Mouse (Mus musculus) kidney, adult 9 months (tissue): ENCODE results near the gene Traf2.

Experiments
- DNase-seq: peaks from one replicate; pipeline ENCODE4 v3.0.0; 2022

Traf2 gene

DNA sequence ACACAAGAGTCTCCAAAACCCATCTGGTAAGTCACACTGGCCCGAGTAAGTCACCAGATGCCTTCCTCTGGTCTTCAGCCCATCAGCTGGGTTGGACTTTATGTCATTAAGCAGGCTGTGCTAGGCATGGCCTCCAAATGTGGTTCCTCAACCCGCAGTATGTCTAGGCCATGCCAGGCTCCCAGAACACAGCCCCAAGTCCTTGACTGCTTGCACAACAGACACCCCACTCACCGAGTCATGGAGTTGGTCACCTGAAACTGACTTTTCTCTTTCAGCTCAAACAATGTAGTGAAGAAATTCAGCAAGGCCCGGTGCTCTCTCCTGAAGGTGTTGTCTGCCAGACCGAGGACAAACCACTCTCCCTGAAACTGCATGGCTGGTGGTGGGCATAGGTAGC lies 53.8 kb downstream of the Traf2 start:
- DNase-seq = no peak

DNA sequence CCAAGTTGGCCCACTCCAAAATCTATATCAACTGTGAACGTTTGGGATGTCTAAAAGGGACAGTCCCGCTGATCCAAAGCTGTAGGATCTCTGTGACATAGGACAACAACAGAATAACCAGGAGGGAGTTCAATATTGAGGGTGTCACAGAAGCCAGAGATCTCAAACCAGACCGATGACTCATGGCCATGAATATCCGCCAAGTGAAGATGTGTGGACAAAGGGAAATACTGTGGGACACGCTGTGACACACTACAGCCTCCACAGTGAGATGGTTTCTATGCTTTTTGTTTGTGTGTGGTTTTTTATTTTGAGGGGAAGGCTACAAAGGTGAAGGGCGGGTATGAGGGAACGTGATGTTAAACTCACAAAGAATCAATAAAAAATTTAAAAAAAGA lies 58.1 kb downstream of the Traf2 start:
- DNase-seq = no peak

DNA sequence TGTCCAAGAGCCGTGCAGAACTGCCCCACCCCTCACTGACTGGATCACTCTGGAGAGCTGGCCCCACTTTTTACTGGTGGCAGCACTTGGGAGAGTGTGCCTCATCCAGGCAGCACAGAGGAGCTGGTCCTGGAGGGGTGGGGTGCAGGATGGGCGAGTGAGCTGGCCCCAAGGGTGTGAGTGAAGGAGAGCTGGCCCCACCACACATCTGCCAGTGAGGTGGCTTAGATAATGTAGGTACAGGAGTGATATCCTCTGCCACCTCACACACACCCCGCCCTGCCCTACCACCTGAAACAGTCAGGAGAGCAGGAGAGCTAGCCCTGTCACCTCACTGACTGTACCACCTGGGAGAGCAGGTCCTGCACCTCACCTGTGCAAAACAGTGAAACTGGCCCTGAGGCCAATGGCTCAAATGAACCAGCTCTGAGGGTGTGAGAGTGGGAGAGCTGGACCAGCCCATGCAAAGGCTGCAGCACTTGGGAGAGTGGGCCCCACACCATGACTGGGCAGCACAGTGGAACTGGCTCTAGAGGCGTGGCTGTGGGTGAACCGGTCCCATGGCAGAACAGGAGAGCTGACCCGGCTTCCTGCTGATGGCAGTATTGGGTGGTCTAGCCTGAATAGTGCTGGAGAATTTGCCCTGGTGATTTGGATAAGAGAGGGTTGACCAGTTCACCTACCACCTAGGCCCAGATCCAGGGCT lies 58.6 kb downstream of the Traf2 start:
- no peak for DNase-seq

DNA sequence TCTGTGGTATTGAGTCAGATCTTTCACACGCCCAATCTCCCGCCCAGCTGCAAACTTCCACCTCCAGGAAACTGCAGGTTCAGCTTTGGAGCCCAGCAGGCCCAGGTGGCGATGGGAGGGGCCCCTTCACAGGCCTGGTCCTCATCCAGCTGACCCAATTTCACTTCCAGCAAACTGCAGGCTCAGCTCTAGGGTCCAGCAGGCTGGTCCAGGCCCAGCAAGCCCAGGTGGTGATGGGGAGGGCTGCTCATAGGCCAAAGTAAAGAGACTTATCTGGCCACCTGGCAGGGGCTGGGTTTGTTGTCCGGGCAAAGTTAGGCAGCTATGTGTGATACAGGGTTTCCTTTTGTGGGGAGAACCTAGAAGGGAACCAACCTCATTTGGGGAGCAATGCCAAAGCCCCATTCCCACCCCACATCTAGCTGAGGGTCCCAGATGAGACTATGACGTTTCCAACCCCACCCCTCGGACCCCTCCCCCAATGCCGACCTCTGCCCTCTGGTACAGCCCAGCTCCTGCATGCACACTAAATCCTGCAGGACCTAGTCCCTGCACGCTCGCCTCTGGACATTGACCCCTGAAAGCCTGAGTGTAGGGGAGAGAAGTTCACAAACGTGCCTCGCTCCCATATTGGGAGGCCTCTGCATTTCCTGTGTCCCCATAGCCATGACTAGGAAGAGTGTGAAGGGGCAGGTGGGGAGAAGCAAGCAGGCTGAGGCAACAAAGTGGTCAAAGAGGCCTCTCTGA lies 61.7 kb downstream of the Traf2 start:
- peak; percentile 74 for DNase-seq

DNA sequence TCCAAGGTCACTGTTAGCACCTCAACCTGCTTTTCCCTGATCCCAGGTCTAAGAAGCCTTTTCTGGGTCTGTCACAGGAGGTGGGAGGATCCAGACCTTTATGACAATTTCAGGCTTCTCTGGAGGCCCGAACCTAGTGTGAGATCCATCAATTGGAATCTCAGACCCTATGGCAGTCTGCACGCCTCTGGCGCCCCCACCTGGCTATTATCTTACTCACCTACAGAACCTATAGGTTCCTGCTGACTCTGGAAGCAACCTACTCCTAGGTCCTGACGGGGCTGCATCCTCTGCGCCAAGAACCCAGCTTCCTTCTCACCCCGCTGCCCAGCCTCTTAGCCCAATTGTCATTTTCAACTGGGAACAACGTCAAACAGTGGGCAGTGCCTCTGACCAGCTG lies 63.8 kb downstream of the Traf2 start:
- DNase-seq = peak; percentile 51

DNA sequence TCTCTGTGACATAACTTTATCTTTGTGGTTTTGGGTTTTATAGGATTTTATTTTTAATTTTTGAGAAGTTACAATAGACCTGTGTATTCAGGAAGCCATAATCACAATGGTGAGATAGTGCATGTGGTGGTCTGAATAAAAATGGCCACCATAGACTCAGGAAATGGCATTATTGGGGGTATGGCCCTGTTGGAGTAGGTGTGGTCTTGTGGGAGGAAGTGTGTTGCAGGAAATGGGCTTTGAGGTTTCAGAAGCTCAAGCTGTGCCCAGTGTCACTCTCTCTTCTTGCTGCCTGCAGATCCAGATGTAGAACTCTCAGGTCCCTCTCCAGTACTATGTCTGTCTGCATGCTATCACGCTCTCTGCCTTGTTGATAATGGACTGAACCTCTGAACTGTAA lies 66.2 kb downstream of the Traf2 start:
- DNase-seq = no peak

DNA sequence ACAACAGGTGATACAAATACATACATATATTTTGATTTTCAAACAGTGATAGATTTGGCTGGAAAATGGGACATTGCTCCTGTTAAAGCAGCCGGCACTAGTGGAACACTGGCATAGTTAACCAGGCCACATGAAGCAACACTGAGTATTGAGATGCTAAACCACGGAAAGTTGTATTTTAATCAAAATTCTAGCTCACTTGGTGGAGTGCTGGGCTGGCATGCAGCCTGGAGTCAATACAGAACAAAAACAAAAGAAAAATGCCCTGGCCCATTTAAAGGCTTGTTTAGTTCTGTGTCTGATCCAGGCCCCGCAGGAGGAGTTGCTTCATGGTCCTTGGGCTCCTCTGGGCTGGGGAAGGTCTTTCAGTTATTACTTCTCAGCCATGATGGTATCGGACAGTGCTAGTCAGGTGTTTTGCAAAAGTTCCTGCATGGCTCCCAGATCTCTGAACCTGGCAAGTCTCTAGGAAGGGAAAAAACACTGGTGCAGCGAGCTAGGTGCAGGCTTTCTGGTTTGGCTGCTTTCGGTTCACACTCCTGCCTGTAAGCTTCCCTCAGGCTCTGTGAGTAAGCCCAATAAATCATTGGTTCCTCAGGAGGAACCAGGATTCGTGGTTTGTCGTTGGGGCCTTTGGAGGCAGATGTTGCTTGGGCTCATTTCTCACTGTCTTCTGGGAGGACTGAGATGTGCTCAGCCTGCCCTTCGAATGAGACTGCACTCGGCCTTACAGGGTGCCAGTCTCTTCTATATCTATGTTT lies 67.0 kb downstream of the Traf2 start:
- DNase-seq = no peak

DNA sequence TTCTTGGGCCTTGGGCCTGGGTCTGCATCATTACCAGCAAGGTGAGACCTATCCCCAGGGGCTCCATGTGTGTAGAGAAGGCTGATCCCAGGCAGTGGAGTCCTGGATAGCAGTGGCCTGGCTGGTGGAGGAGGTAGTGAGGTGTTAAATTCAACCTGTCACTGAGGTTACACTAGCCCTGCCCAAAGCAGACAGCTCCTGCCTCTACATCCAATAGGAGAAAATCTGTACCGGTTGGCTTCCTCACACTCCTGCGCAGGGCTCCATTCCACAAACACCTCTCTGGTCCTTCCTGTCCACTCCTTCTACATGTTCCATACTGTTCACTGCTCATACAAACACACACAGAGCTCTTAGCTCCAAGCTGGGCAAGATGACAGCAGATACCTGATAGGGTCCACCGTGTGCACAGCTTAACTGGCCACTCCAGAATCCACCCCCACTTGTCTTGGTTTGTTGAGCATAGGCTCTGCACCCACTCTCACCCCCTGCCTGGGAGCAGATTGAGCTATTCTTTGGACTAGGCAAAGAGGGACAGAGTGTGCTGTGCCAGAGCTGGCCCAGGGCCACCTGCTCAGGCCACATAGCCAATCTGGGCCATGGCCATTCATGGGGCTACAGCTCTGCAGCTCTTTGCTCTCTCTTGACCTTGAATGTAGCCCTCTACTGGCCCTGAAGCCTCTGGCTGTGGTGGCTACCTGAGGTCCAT lies 68.6 kb downstream of the Traf2 start:
- peak; percentile 72 for DNase-seq

DNA sequence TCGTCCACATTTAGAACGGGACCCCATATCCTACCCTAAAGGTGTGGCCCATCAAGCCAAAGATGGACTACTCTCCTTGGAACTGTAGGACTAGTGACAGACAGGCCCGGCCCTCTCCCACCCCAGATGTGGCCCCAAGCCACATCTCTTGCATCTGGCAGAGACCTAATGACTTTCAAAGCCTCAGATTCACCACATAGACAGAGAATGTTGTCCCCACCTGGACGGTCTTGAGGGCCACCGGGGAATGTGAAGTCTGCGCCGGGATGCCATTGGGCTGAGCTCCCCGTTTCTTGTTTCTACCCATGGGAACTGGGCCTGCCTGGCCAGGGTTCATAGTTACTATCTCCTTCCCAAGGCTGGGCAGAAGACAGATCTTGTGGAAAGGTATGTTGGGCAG lies 69.2 kb downstream of the Traf2 start:
- no peak for DNase-seq

DNA sequence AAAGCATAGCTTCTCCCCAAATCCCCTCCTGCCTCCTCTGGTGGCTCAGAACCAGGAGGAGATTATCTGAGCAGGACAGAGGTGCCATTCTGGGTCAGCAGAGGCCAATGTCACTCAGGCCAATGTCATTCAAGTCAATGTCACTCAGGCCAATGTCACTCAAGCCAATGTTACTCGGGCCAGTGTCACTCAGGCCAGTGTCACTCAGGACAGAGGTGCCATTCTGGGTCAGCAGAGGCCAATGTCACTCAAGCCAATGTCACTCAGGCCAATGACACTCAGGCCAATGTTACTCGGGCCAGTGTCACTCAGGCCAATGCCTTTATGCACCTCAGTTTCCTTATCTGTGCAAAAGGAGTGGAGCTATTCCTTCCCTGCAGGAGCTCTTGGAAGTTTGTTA lies 74.2 kb downstream of the Traf2 start:
- DNase-seq = no peak

DNA sequence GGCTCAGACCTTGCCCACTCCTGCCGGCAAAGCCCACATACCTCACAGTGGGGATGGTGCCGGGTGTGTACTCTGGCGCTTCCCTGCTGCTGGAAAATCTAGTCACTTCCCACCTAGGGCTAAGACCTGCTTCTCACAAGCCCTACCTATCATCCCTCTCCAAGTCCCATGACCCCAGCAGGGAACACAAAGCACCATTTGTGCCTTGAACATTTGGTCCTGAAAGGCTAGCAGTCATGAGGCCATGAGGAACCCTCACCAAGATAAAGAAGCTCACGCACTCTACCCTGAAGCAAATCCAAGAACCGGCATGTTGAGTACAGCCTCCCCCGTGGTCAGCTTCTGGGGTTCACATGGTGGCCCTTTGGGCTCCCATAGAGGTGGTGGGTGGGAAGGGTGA lies 76.8 kb downstream of the Traf2 start, which contains the start of gene Ptgds:
Gene Ptgds (minus strand): TSS at position 78 of the 400 bp plus-strand sequence.
- no peak for DNase-seq

DNA sequence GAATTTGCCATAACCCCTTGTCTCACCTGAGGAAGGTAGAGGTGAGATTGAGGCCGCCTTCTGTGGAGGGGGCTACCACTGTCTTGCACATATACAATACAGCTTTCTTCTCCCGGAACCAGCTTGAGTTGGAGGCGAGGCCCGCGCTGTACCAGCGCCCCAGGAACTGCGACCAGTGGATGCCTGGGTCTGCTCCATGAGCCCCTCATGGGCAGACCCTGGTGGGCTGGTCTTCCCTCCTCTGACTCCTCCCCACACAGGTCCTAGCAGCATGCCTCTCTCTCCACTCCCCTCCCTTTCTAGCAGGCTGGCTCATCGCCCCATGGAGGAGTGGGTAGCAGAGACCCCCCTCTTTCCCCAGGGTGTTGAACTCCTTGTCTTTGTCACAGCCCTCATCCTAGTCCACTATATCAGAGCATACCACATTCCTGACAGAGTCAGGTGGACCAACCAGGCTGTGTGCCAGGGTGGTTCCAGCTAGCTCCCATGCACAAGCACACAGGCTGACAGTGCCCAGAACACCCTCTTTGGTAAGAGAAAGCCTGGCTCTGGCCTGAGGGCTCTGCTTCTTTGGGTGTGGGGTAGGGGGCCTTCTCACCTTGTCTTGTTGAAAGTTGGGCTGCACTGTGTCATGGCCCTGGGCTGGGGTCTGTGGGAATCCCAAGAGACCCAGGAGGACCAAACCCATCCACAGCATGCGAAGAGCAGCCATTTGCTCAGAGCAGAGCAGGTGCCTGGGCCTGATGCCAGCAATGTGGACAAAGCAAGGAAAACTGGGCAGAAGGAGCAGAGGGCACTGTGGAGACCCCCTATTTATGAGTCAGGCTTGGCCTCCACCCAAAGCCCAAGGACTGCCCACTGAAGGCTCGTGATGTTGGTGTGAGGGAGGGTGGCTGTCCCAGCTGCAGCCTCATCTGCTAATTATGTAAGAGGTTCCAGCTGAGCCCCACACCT lies 77.5 kb downstream of the Traf2 start:
- peak; percentile 50 for DNase-seq
